Mouse (Mus musculus): ENCODE results near the gene Copg2. TPM values are rescaled to one million over a fixed set of nuclear protein-coding genes. Genes with fewer than 3 reads are reported as not detected.

The Copg2 gene
- polyA plus RNA-seq, 1 experiment: 5.5 TPM

- Histone ChIP-seq H3K27ac (ENCODE audit: insufficient read depth, low read length) (no peak overlapping the region), H3K4me3 (ENCODE audit: extremely low read depth, insufficient read depth, insufficient read length) (no peak overlapping the region), H3K27me3 (ENCODE audit: control insufficient read depth, insufficient read depth, low read length) (no peaks in the 10 kb centered on the region), H3K36me3 (ENCODE audit: control insufficient read depth, insufficient read depth, low read length) (peaks cover 21% of the 10 kb centered on the region), H3K4me1 (ENCODE audit: control insufficient read depth, insufficient read depth, insufficient read length) (no peaks in the 10 kb centered on the region)
- 91% methylated on average over 7 of the region's 7 CpGs for WGBS
- no peak for DNase-seq (ENCODE audit: low read depth in 1 of 2, low spot score in 2 of 2)
- no peak for TF ChIP-seq POLR2A (IDR thresholded peaks at IDR 0.05; ENCODE audit: low read depth, low read length)
- no peak for TF ChIP-seq CTCF (IDR thresholded peaks at IDR 0.05; ENCODE audit: extremely low read depth, insufficient read depth, insufficient read length, insufficient replicate concordance)
These were observed 151.0 kb downstream of the Copg2 start for GRCm38 (mm10) chr6:30745591-30745990.

- 90% methylated on average over 10 of the region's 10 CpGs for WGBS
- Histone ChIP-seq H3K36me3 (ENCODE audit: control insufficient read depth, insufficient read depth, low read length) (peaks cover 17% of the 10 kb centered on the region), H3K4me1 (ENCODE audit: control insufficient read depth, insufficient read depth, insufficient read length) (no peaks in the 10 kb centered on the region)
These were observed 151.7 kb downstream of the Copg2 start for GRCm38 (mm10) chr6:30744846-30745245.

GRCm38 (mm10) chr6:30739177-30739747, 157.3 kb downstream of the Copg2 start:
- no peaks in the 10 kb centered on the region for H3K36me3 ChIP-seq (ENCODE audit: control insufficient read depth, insufficient read depth, low read length)
- peaks cover 2% of the 10 kb centered on the region; the same call in 1 of the 2 replicates for H3K4me1 ChIP-seq (ENCODE audit: control insufficient read depth, insufficient read depth, insufficient read length)
- H3K4me3 ChIP-seq (ENCODE audit: extremely low read depth, insufficient read depth, insufficient read length): no peak overlapping the region
- 39% methylated on average over 10 of the region's 10 CpGs for WGBS
- no peak overlapping the region for H3K27ac ChIP-seq (ENCODE audit: insufficient read depth, low read length)
- TF ChIP-seq CTCF (IDR thresholded peaks at IDR 0.05; ENCODE audit: extremely low read depth, insufficient read depth, insufficient read length, insufficient replicate concordance) (no peak), POLR2A (IDR thresholded peaks at IDR 0.05; ENCODE audit: low read depth, low read length) (no peak)
- peaks cover 4% of the 10 kb centered on the region; the same call in 1 of the 2 replicates for H3K27me3 ChIP-seq (ENCODE audit: control insufficient read depth, insufficient read depth, low read length)
- no peak for DNase-seq (ENCODE audit: low read depth in 1 of 2, low spot score in 2 of 2)

More at GRCm38 (mm10) chr6:30744846-30745245, 151.7 kb downstream of the Copg2 start:
- TF ChIP-seq POLR2A (IDR thresholded peaks at IDR 0.05; ENCODE audit: low read depth, low read length): no peak
- TF ChIP-seq CTCF (IDR thresholded peaks at IDR 0.05; ENCODE audit: extremely low read depth, insufficient read depth, insufficient read length, insufficient replicate concordance): no peak
- no peak for DNase-seq (ENCODE audit: low read depth in 1 of 2, low spot score in 2 of 2)
- no peak overlapping the region for H3K27ac ChIP-seq (ENCODE audit: insufficient read depth, low read length)
- H3K4me3 ChIP-seq (ENCODE audit: extremely low read depth, insufficient read depth, insufficient read length): no peak overlapping the region
- no peaks in the 10 kb centered on the region for H3K27me3 ChIP-seq (ENCODE audit: control insufficient read depth, insufficient read depth, low read length)

GRCm38 (mm10) chr6:30738464-30739006, 158.1 kb downstream of the Copg2 start:
- Histone ChIP-seq H3K4me1 (ENCODE audit: control insufficient read depth, insufficient read depth, insufficient read length) (peaks cover 2% of the 10 kb centered on the region; the same call in 1 of the 2 replicates), H3K27me3 (ENCODE audit: control insufficient read depth, insufficient read depth, low read length) (peaks cover 4% of the 10 kb centered on the region; the same call in 1 of the 2 replicates), H3K4me3 (ENCODE audit: extremely low read depth, insufficient read depth, insufficient read length) (no peak overlapping the region), H3K27ac (ENCODE audit: insufficient read depth, low read length) (no peak overlapping the region), H3K36me3 (ENCODE audit: control insufficient read depth, insufficient read depth, low read length) (no peaks in the 10 kb centered on the region)
- TF ChIP-seq POLR2A (IDR thresholded peaks at IDR 0.05; ENCODE audit: low read depth, low read length): no peak
- no peak for TF ChIP-seq CTCF (IDR thresholded peaks at IDR 0.05; ENCODE audit: extremely low read depth, insufficient read depth, insufficient read length, insufficient replicate concordance)
- no peak for DNase-seq (ENCODE audit: low read depth in 1 of 2, low spot score in 2 of 2)
- WGBS: 43% methylated on average over 20 of the region's 20 CpGs

- DNase-seq (ENCODE audit: low read depth in 1 of 2, low spot score in 2 of 2): peak in 1 of 2 experiments; percentile 18
- H3K4me1 ChIP-seq (ENCODE audit: control insufficient read depth, insufficient read depth, insufficient read length): peaks cover 2% of the 10 kb centered on the region; the same call in 1 of the 2 replicates
- no peaks in the 10 kb centered on the region for H3K36me3 ChIP-seq (ENCODE audit: control insufficient read depth, insufficient read depth, low read length)
- WGBS: 55% methylated on average over 66 of the region's 66 CpGs
- no peak overlapping the region for H3K27ac ChIP-seq (ENCODE audit: insufficient read depth, low read length)
- TF ChIP-seq CTCF (IDR thresholded peaks at IDR 0.05; ENCODE audit: extremely low read depth, insufficient read depth, insufficient read length, insufficient replicate concordance): no peak
- TF ChIP-seq POLR2A (IDR thresholded peaks at IDR 0.05; ENCODE audit: low read depth, low read length): no peak
- peak overlapping the region; percentile 48; the same call in 1 of the 2 replicates for H3K4me3 ChIP-seq (ENCODE audit: extremely low read depth, insufficient read depth, insufficient read length)
- peaks cover 4% of the 10 kb centered on the region; the same call in 1 of the 2 replicates for H3K27me3 ChIP-seq (ENCODE audit: control insufficient read depth, insufficient read depth, low read length)
These were observed 158.8 kb downstream of the Copg2 start for GRCm38 (mm10) chr6:30737548-30738463.

GRCm38 (mm10) chr6:30736864-30737547, 159.6 kb downstream of the Copg2 start:
- WGBS: 49% methylated on average over 29 of the region's 29 CpGs
- H3K27ac ChIP-seq (ENCODE audit: insufficient read depth, low read length): no peak overlapping the region
- peaks cover 2% of the 10 kb centered on the region; the same call in 1 of the 2 replicates for H3K4me1 ChIP-seq (ENCODE audit: control insufficient read depth, insufficient read depth, insufficient read length)
- peaks cover 4% of the 10 kb centered on the region; the same call in 1 of the 2 replicates for H3K27me3 ChIP-seq (ENCODE audit: control insufficient read depth, insufficient read depth, low read length)
- DNase-seq (ENCODE audit: low read depth in 1 of 2, low spot score in 2 of 2): peak in 1 of 2 experiments; percentile 11
- H3K36me3 ChIP-seq (ENCODE audit: control insufficient read depth, insufficient read depth, low read length): no peaks in the 10 kb centered on the region
- TF ChIP-seq CTCF (IDR thresholded peaks at IDR 0.05; ENCODE audit: extremely low read depth, insufficient read depth, insufficient read length, insufficient replicate concordance): 0 out of 2 replicates have a peak, but pooled peaks have one; percentile 15
- TF ChIP-seq POLR2A (IDR thresholded peaks at IDR 0.05; ENCODE audit: low read depth, low read length): no peak
- no peak overlapping the region for H3K4me3 ChIP-seq (ENCODE audit: extremely low read depth, insufficient read depth, insufficient read length)
